Mouse (Mus musculus) T-cell, adult 2 months (primary cell): ENCODE measurements around the gene Myo18b.

Experiments
- DNase-seq: peaks from one replicate; pipeline ENCODE4 v3.0.0; 2022; ENCODE audit warnings: low spot score

Myo18b gene

DNA sequence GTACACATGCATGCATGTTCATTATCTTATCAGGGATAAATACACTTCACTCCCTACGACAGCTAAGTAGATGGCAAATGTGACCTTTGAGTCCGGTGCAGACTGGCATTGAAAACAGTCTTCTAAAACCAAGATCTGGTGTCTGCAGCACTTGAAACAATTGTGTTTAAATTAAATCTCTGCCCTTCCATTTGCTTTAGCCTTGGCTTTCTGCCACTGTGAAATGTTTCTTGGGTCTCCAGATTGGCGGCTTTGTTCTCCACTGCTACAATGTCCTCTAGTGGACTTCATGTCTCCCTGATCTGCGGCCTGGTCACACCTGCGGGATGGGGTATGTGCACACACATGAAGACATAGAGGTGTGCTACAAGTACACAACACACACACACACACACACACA, 221.4 kb downstream of the Myo18b start:
- no peak for DNase-seq

DNA sequence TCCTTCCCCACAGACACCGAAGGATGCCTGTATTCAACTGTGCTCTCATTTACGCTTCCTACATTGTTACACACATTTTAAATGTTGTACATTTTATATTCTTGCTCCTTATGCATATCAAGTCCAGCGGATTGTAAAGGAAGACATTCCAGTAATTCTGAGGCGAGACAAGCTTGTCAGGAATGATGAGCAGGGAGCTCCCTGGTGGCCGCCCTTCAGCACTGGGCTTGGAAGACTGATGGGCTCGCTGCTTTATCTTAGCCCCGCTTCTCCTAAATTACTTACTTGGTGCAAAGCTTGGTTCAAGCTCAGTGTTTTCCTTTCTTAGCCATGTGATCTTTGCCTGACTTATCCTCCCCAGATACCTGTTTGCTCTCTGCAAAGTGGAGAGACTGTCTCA, 223.7 kb downstream of the Myo18b start:
- no peak for DNase-seq

- no peak for DNase-seq
Observed at GRCm38 (mm10) chr5:112671961-112672360, 224.2 kb downstream of the Myo18b start.

DNA sequence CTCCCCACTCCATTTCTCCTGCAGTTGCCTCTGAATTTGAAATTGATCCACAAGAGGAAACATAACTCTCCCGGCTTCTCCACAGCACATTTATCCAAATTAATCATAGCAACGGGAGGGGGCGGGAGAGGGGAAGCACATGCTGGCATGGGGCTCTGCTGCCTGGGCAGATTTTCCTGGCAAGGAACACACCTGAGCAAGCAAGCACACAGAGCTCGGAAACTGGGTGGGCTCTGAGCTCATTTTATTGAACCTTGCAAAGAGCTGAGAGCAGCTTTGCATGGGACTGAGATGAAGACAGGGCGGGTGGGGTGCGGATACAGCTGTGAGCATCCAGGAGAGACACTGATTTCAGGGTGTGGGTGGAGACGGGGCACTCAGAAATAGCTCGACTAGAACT, 229.0 kb downstream of the Myo18b start:
- DNase-seq, result no peak

- DNase-seq, result no peak
Observed at GRCm38 (mm10) chr5:112665661-112666060, 230.5 kb downstream of the Myo18b start.

DNA sequence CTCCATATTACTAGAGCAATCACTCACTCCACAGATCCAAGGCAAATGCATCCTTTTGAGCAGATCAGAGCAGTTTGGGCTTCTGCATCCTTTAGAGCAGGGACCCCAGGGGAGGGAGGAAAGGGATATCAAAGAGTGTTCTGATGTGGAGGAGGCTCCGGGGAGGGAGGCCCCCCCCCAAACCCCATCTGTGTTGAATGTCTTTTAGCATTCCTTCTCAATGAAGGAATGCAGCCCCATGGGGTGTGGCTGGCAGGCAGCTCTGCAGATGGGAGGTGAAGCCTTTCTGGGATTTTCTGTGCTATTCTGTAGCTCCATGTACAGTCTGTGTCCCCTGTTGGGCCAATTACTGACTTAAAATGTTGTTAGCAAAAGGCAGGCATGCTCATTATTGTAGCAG, 232.5 kb downstream of the Myo18b start:
- no peak for DNase-seq

DNA sequence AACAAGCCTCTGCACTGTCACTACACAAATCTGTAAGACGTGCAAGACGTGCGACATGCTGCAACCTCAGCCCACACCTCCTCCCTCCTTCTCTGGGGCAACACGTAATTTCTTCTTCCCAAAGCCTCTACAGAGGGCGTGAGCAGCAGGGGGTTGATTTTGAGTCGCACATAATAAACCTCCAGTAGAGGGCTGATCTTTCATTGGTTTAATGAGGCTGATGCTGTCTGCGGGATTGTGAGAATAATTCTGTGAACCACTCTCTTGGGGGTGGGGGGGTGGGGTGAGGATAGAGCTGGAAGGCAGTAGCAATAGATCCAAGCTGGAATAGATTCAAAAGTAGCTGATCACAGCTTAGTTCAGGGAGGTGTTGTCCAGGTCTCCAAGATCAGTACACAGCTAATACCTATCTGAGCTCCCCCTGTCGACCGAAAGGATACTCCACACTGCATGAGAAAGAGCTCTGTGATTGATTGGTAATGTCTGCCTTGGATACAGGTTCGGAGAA, 235.2 kb downstream of the Myo18b start:
- no peak for DNase-seq

DNA sequence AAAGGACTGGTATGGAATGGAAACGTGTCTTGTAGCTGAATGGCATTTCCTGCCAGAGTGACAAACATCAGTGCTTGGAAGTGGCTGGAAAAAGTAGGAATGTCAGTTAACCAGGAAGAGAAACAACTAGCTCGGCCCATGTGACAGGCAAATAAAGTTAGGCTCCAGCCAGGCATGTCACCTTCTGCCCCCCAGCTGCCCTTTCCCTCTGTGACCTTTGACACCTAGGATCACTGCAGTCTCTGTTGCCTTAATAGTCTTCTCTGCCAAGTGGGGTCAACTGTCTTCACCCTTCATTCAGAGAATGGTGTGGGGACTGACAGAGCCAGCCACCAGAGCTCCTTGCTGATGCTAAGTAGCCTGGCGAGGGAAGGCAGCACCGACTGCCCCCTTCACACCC, 236.9 kb downstream of the Myo18b start:
- DNase-seq, result no peak

DNA sequence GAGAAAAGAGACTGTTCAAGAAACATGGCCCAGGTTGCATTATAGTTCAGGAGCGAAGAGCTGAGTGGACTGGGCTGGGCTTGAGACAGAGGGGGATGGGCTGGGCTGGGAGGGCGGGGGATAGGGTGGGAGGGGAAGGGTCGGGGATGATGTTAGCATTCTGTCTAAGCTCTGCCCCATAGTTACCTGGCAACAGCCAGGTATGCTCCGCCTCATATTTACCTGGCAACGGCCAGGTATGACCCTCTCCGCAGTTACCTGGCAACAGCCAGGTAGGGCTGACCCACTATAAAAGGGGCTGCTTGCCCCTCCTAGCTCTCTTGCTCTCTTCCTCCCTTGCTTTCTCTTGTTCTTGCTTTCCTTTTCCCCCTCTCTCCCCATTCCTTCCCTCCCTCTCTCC, 239.4 kb downstream of the Myo18b start:
- no peak for DNase-seq

- no peak for DNase-seq
Observed at GRCm38 (mm10) chr5:112655986-112656541, 240.1 kb downstream of the Myo18b start.

- DNase-seq, result no peak
Observed at GRCm38 (mm10) chr5:112655529-112655928, 240.6 kb downstream of the Myo18b start.

GRCm38 (mm10) chr5:112652036-112652435, 244.1 kb downstream of the Myo18b start:
- DNase-seq, result no peak

GRCm38 (mm10) chr5:112649164-112649702, 246.9 kb downstream of the Myo18b start:
- DNase-seq, result no peak

GRCm38 (mm10) chr5:112646871-112647270, 249.3 kb downstream of the Myo18b start:
- no peak for DNase-seq

GRCm38 (mm10) chr5:112645535-112645934, 250.6 kb downstream of the Myo18b start:
- no peak for DNase-seq

- no peak for DNase-seq
Observed at GRCm38 (mm10) chr5:112643533-112644272, 252.5 kb downstream of the Myo18b start.

GRCm38 (mm10) chr5:112642731-112643130, 253.4 kb downstream of the Myo18b start:
- no peak for DNase-seq

DNA sequence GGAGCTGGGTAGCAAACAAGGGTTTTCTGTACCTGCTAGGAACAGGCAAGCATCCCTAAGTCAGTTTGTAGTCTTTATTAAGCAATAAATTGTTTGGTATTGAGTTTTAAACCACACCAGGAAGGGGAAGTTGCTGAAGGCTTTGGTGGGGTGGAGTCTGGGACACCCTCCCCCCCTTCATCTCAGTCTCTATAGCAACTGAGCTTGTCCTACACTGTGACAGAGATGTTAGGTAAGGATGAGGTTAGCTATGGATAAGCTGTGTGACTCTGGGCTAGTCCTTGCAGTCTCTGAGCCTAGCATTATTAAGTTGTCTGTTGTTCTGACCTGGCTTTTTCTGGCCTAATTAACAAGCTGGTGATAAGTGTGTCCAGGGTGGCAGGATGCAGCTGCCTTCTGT, 254.4 kb downstream of the Myo18b start:
- DNase-seq, result no peak

GRCm38 (mm10) chr5:112641131-112641530, 255.0 kb downstream of the Myo18b start:
- no peak for DNase-seq

DNA sequence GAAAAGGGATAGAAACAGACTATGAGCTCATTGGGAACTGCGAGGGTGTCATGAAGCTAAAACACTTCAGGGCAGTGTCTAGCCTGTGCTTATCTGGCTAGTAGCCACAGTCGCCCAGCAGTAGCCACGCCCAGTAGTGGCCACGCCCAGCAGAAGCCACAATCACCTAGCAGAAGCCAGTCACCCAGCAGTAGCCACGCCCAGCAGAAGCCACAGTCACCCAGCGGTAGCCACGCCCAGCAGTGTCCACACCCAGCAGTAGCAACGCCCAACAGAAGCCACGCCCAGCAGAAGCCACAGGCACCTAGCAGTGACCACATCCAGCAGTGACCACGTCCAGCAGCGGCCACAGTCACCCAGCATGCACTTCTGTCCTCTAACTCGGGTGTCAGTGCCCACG, 255.5 kb downstream of the Myo18b start:
- DNase-seq, result no peak
